Mouse (Mus musculus): ENCODE data around the gene Sox6.

The Sox6 gene

DNA sequence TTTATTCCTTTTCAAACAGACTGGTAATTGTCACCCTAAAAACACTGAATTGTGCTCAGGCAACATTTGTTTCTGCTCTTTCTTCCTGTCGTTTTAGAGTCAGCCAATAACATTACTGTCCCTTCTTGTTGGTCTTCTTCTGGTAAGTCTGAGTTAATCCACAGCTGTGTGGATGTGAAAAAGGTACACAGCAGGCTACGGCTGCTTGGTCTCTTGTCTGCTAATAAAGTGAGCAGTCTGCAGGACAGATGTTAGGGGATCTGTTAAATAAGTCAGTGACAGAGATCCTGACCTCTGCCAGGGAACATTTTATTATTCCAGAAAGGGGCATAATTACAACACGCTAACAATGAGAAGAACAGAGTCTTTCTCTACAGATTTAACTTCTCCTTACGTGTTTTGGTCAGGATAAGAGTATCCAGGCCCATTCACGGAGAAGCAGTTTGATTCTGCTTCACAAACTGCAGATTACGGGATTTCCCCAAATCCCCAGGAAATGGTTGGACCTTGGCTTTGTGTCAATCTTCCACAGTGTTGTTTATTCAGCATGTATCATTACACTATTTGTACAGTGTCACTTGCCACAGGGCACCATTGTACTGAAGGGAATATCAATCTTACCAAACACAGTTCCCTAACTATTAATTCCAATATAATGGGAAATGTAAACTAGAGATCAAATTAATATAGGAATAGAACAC, 474.1 kb downstream of the Sox6 start:
- no peak for DNase-seq (ENCODE audit: low read depth)

DNA sequence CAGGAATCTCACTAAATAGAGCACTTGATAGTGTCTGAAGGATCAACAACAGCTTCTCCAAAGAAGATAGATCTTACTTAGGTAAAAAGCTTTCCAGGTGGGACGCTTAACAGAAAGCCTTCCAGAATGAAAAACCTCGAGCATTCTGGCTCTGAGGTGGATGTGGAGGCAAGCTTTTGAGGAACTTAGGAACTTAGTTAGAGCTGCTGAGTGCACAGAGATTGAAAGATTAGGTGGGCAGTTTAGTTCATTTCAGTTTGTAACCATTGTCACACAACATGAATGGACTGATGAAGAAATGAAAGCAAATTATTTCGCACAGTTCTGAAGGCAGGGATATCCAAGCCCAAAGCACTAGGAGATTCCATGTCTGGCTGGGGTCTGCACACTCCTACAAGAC, 481.9 kb downstream of the Sox6 start:
- no peak for DNase-seq (ENCODE audit: low read depth)

DNA sequence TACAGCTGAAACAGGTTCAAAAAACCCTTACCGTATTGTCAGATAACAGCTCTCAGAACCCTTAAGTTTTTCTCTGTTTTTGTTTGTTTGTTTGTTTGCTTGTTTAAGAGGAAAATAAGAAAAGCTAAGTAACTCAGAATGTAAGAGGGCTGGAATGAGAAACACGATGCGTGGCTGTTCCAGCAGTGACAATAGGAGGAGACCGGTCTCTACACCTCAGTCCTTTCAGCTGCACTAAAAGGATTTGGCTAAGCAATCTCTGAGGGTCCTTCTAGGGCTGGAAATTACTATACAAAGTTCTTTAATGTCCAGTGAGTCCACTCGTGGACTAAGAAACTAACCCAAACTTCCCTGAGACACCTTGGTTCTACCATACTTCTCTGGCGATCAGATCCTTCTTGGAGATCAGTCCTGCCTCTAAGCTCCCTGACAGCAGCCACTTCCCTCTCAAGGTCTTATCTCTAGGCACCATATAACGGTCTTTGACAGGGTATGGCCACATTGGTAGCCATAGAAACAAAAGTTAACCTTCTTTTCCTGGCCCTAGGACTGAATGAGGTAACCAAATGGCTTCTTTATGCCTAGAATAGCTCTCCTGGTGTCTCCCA, 488.3 kb downstream of the Sox6 start:
- DNase-seq (ENCODE audit: low read depth) = peak; percentile 61

DNA sequence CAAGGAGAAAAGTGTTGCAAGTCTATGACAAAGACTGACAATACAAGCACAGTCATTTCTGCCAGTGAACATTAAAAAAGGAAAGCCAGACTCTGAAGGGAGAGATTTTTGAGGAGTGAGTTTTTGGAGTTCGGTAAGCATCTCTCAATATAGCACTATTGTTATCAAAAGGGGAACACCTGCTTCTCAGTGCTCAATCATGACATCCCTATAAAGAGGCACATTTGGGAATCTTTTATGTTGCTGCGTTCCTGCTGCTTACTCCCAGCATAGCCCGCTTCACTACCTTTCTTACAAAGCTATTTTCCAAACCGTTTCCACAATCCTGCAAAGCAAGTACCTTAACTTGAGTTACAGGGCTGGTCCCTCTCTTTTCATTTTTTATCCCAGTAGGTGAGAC, 488.9 kb downstream of the Sox6 start:
- DNase-seq (ENCODE audit: low read depth) = no peak

DNA sequence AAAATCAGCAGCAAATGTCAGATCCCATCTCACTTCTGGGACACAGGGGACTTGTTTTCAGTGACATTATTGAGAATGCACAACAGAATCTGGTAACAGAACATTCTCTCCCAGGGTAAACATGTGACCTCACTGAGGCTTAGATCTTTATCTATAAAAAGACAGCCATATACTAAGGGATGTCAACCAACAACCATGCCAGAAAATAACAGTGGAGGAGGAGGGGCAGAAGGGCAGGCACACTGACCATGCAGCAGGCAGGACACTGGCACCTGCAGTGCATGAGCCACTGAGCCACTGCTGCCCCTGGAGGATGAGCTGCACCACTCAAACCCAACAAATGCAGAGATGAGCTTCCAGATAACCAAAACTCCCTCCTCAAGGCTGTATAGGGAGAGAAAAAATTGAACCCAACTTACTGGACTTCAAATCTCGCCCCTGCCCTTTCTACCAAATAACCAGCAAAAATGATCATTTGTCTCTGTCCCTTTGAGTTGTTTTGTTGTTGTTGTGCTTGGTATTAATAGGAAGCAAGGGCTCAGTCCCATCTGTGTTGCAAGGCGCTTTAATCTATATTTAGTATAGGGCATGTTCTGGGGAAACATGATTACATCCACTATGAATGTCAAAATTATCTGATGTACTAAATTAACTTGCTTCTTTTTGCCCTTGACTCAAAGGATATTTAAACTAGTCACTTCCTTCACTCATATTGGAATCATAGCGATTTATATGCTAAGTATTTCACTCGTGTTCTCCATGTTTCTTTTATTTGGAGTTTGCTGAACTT, 492.8 kb downstream of the Sox6 start:
- DNase-seq (ENCODE audit: low read depth) = no peak

- no peak for DNase-seq (ENCODE audit: low read depth)
These were observed 495.0 kb downstream of the Sox6 start for GRCm38 (mm10) chr7:115543596-115543995.

DNA sequence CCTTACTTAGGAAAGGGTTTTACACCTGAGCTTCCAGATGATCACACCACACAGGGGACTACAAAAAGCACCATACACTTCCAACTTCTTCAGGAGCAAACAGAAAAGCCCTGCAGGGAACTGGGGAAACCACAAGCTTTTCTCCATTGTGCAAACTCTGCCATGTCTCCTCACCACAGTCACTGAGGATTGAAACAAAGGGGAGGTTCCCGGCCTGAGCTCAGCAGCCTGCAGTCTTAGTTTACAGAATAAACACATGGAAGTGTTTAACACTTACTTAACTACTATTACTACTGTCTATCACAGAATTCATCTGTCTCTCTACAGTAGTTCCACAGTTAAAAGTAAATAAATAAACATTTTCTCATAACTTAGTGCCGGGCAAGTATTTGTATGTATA, 498.3 kb downstream of the Sox6 start:
- DNase-seq (ENCODE audit: low read depth) = no peak

GRCm38 (mm10) chr7:115539003-115539402, 499.6 kb downstream of the Sox6 start:
- peak; percentile 38 for DNase-seq (ENCODE audit: low read depth)

DNA sequence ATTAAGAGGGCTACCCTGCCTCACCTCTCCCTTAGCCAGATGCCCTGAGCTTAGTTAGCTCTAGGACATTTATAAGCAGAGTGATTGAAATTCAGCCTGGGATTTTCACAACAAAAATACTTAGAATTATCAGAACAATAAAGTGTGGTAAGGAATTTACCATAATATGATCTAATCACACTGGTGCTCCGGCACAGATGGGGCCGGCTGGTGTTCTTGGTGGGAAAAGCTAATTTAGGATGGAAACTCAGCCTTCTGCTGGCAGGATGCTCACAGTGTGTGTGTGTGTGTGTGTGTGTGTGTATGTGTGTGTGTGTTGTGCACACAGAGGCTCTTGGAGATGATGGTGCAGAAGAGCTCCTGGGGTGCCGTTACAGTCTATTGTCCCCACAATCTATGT, 501.0 kb downstream of the Sox6 start:
- DNase-seq (ENCODE audit: low read depth) = no peak

DNA sequence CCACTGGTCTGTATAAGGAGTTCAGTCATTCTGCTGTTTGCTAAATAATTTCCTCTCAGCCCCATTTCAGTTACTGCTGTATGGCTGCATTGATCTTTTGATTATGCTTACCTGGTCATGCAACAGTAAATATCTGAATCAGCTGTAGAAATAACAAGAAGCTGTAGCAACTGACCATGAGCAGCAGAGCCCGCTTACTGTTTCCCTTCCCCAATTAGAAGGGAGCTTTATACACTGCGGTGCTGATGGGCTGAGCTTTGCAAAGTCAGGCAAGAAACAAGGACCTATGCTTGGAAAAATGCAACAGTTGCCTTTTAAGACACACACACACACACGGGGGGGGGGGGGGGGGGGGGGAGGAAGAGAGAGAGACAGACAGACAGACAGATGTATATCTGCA, 502.1 kb downstream of the Sox6 start:
- no peak for DNase-seq (ENCODE audit: low read depth)

GRCm38 (mm10) chr7:115531875-115532274, 506.7 kb downstream of the Sox6 start:
- DNase-seq (ENCODE audit: low read depth) = no peak

- DNase-seq (ENCODE audit: low read depth) = peak; percentile 52
These were observed 507.4 kb downstream of the Sox6 start for GRCm38 (mm10) chr7:115531217-115531616.

GRCm38 (mm10) chr7:115517701-115518100, 520.9 kb downstream of the Sox6 start:
- DNase-seq (ENCODE audit: low read depth) = no peak

DNA sequence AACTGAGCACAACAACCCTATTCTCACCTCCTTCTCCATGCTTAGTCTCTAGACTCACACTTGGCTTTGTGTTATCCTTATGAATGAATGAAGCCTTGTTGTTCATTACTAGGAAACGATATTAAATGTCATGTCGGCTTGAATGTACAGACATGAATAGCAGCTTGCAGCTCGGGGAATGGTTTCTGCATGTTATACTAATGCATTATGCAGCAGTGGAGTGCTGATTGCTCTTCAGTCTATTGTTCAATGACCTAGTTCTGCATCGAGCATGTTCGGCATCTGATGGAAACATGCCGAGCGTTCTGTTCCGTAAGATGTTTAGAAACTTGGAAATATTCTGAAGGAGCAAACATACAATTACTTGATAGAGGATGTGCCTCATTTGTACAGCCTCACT, 524.9 kb downstream of the Sox6 start:
- DNase-seq (ENCODE audit: low read depth) = no peak

DNA sequence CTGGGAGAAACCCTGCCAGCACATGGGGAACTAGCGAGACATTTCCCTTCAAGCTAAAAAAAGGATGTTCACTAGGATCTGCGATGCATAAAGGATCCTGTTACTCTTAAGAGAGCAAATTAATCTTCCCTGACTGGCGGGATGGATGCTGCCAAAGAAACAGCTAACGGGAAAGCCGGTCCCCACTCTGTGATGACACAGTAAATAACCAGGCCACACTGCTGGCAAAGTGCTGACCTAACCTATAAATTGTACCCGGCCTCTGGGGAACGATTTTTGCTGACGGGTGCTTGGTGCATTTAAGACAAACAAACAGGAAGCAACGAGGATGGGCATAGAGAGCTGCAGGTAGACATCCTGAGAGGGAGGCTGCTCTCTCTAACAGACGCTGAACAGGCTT, 526.8 kb downstream of the Sox6 start:
- DNase-seq (ENCODE audit: low read depth) = no peak

DNA sequence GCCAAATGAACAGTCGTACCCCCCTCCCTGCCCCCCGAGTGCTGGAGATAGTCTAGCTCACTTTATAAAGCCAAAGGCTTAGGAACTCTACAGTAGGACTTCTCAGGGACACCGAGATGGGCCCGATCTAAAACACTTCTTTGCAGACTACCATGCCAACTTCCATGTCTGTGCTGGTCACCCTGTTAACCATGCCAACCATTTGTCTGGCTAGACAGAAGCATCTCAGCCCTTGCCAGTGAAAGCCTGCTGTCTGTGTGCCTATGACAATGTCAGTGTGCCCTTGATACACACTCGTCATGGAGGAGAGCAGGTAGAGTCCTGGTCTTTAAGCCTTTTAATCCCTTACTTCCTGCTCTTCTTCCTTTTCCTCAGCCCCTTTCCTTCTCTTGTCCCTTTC, 527.5 kb downstream of the Sox6 start:
- DNase-seq (ENCODE audit: low read depth) = no peak

DNA sequence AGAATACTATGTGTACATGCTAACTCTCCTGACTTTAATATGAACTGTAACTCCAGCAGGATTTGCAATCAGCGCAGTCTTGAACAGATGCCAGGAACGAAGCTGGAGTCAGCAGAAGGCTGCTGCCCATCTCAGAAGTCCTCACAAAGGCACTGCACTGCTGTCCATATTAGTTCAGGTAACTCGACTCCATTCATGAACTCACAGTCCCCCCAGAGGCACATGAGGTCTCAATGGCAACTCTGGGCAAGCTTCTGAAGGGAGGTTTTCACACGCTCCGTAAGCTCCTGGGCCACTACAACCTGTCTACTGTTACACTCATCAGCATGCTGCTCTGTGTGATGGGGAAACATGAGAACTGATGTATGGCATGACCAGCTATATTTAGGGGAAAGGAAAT, 528.6 kb downstream of the Sox6 start:
- DNase-seq (ENCODE audit: low read depth) = no peak

GRCm38 (mm10) chr7:115506385-115506784, 532.2 kb downstream of the Sox6 start:
- no peak for DNase-seq (ENCODE audit: low read depth)

GRCm38 (mm10) chr7:115501497-115501896, 537.1 kb downstream of the Sox6 start:
- DNase-seq (ENCODE audit: low read depth) = no peak

DNA sequence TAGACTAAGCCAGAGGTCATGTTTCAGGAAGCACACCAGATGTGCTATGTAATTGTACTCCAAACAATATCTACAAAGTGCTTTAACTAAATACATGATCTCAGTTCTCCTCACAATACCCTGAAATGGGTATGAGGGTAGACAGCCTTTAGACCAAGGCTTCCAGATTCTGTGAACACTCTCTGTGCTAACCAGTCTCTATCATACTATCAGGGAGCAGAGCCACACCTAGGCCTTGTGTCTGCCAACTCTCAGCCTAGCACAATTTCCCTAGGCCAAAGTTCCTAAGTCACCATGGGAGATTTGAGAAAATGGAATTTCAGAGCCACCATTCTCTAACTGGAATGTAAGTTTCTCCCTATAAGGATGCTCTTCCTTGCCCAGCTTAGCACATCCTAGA, 537.8 kb downstream of the Sox6 start:
- DNase-seq (ENCODE audit: low read depth) = no peak

- DNase-seq (ENCODE audit: low read depth) = no peak
These were observed 538.4 kb downstream of the Sox6 start for GRCm38 (mm10) chr7:115500170-115500569.

- DNase-seq (ENCODE audit: low read depth) = no peak
These were observed 546.9 kb downstream of the Sox6 start for GRCm38 (mm10) chr7:115491721-115492120.

- DNase-seq (ENCODE audit: low read depth) = no peak
These were observed 549.0 kb downstream of the Sox6 start for GRCm38 (mm10) chr7:115489608-115490007.
